Mouse (Mus musculus) spleen, adult 2 months (tissue): ENCODE data around the gene Tmco1.

ENCODE experiments used
- CTCF ChIP-seq: fragments of 200-500 bp; IDR thresholded peaks from 2 replicates; pipeline ENCODE4 v1.5.1; 2011; ENCODE audit warnings: mild to moderate bottlenecking, inconsistent platforms; ENCODE audit not compliant: insufficient read depth, insufficient read length, insufficient replicate concordance; ENCODE audit errors: extremely low read depth
- POLR2A ChIP-seq: fragments of 200-500 bp; IDR thresholded peaks from 2 replicates; pipeline ENCODE4 v1.6.1; 2011; ENCODE audit warnings: low read depth, low read length, inconsistent platforms

GRCm38 (mm10) chr1:167259702-167260101, 48.5 kb upstream of the Tmco1 start:
- no peak for TF ChIP-seq POLR2A
- no peak for TF ChIP-seq CTCF
